8 mouse cellular contexts compared by ENCODE assay signal in the genomic region with DNA sequence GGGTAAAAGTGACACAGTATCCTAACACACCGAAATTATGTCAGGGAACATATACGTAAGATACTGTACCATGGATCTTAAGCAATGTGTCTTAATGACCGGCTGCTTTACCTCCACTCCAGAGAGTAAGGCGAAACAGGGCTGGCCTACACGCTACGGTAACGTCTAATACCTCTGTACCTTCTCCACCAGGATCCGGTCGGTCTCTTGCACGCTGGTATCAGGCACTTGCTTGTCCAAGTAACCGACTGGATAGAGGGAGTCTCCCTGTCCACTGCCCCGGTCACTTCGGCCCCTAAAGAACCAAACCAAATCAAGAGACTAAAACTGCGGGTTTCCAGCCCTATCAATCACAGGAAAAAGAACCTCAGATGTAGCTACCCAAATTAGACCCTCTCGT. TPM values are rescaled to one million over a fixed set of nuclear protein-coding genes. Genes with fewer than 3 reads are reported as not detected.
DNase-seq lines count a peak whose midpoint lies in the region; ATAC-seq and TF ChIP-seq lines count a peak whose summit lies in the region.

No protein-coding gene starts in this region.

- peak overlapping the region; percentile 90 for H3K4me2 ChIP-seq in liver, postnatal 0 days (ENCODE audit: low read depth, low read length)

- 12% methylated on average over 15 of the region's 15 CpGs for WGBS in liver, postnatal 0 days (ENCODE audit: insufficient replicate concordance)

- peak overlapping the region; percentile 87 for H3K27ac ChIP-seq in liver, postnatal 0 days (ENCODE audit: low read depth)

- peak overlapping the region; percentile 93 for H3K9ac ChIP-seq in liver, postnatal 0 days (replicated peaks)

- TF ChIP-seq CTCF in liver, postnatal 0 days (IDR thresholded peaks at IDR 0.05; ENCODE audit: low read depth), result no peak

- peaks cover 24% of the 10 kb centered on the region for H3K36me3 ChIP-seq in liver, postnatal 0 days (replicated peaks; ENCODE audit: insufficient read depth, low read length)

- no peaks in the 10 kb centered on the region for H3K9me3 ChIP-seq in liver, postnatal 0 days (ENCODE audit: low read length)

- H3K27me3 ChIP-seq in liver, postnatal 0 days (ENCODE audit: insufficient read depth, low read length), result no peaks in the 10 kb centered on the region

- ATAC-seq in hematopoietic stem cell, adult 5-6 weeks (replicated peaks in 1 of 2; ENCODE audit: insufficient read depth in 1 of 2, low FRiP score in 2 of 2, low TSS enrichment in 1 of 2, low read depth in 1 of 2, poor library complexity in 2 of 2, severe bottlenecking in 2 of 2), result peak; percentile 36 to 52; a peak in 2 of 4 replicates
- ATAC-seq in liver, postnatal 0 days, result peak; percentile 38

- peak overlapping the region; percentile 99 for H3K4me3 ChIP-seq in liver, postnatal 0 days (ENCODE audit: low read depth, low read length)

- peaks cover 14% of the 10 kb centered on the region for H3K4me1 ChIP-seq in liver, postnatal 0 days (ENCODE audit: insufficient read depth)

- DNase-seq in cerebellum, adult 11 months, result peak; percentile 9
- DNase-seq in cerebellum, adult 9-10 months, result no peak
- peak; percentile 27 to 28 for DNase-seq in spleen, postnatal 10 days (ENCODE audit: low spot score in 2 of 2)
- no peak for DNase-seq in spleen, adult 18-20 months
- peak; percentile 26 for DNase-seq in liver, postnatal 0 days
- peak; percentile 15 for DNase-seq in testis, postnatal 14 days (ENCODE audit: low spot score)
- DNase-seq in urinary bladder, postnatal 14 days (ENCODE audit: low spot score), result no peak

- no peak for TF ChIP-seq EP300 in liver, postnatal 0 days (IDR thresholded peaks at IDR 0.05; ENCODE audit: low read depth)

RNA-seq across cellular contexts. Expression of gene Emc4, which starts 0.6 kb away (rescaled TPM):
- 48.9 and 54.9 TPM in 2 replicates for total RNA-seq in hematopoietic stem cell, adult 5-6 weeks (2017)
- polyA plus RNA-seq in liver, postnatal 0 days (2015; fragmentation: Nextera tagmentation; extraction: Ambion mirVana), result 62.9 and 63.6 TPM in 2 replicates

RNA-seq across cellular contexts. Expression of gene Katnbl1, which starts 11.8 kb away (rescaled TPM):
- total RNA-seq in hematopoietic stem cell, adult 5-6 weeks (2017), result 20.3 and 21.7 TPM in 2 replicates
- 9.9 and 10.7 TPM in 2 replicates for polyA plus RNA-seq in liver, postnatal 0 days (2015; fragmentation: Nextera tagmentation; extraction: Ambion mirVana)

Comparison
In these comparisons a context has a peak if more than half of its experiments do, and no peak if none do; other contexts are left out.
1. DNase-seq: peak in cerebellum, adult 11 months (single experiment), spleen, postnatal 10 days (2 of 2), liver, postnatal 0 days (single experiment) and testis, postnatal 14 days (single experiment); none in cerebellum, adult 9-10 months (single experiment), spleen, adult 18-20 months (0 of 2) and urinary bladder, postnatal 14 days (single experiment).